Mouse (Mus musculus): ENCODE measurements around the gene Slc5a2. TPM values are rescaled to one million over a fixed set of nuclear protein-coding genes. Genes with fewer than 3 reads are reported as not detected.

Gene Slc5a2
- polyA plus RNA-seq, 1 experiment from 2014 or later: not detected

- no peak for ATAC-seq
- no peaks in the 10 kb centered on the region for H3K4me1 ChIP-seq (replicated peaks)
- H3K4me3 ChIP-seq (replicated peaks): no peak overlapping the region
- no peaks in the 10 kb centered on the region for H3K9me3 ChIP-seq
- H3K9ac ChIP-seq (replicated peaks): no peak overlapping the region
- 83% methylated on average over 7 of the region's 7 CpGs for WGBS
- H3K36me3 ChIP-seq: no peaks in the 10 kb centered on the region
- H3K27ac ChIP-seq: no peak overlapping the region
- H3K27me3 ChIP-seq: no peaks in the 10 kb centered on the region
- H3K4me2 ChIP-seq (replicated peaks): no peak overlapping the region
Measured at GRCm38 (mm10) chr7:128321260-128321659, 55.8 kb downstream of the Slc5a2 start.

Small RNA genes lying within 50 kb of the gene (microRNA-seq; reads per million reads assigned to microRNA genes)
- 1.0 reads per million for gene Mir3103

Other genes starting within 250 kb of the Slc5a2 start
- gene Itgam, start 203.0 kb upstream of the Slc5a2 start, polyA plus RNA-seq (2015; fragmentation: Nextera tagmentation; extraction: Ambion mirVana): 0.58 and 0.71 TPM in 2 replicates
- gene Gm49368, start 203.0 kb upstream of the Slc5a2 start, polyA plus RNA-seq (2015; fragmentation: Nextera tagmentation; extraction: Ambion mirVana): not detected in 2 replicates
- gene Itgax, start 136.1 kb upstream of the Slc5a2 start, polyA plus RNA-seq (2015; fragmentation: Nextera tagmentation; extraction: Ambion mirVana): 0.07 TPM in 1 of 2 replicates, not detected in the other
- 0.05 TPM in 1 of 2 replicates, not detected in the other for gene Itgad, start 111.3 kb upstream of the Slc5a2 start, polyA plus RNA-seq (2015; fragmentation: Nextera tagmentation; extraction: Ambion mirVana)
- gene Cox6a2, start 59.3 kb upstream of the Slc5a2 start, polyA plus RNA-seq (2015; fragmentation: Nextera tagmentation; extraction: Ambion mirVana): not detected in 2 replicates
- 12.5 and 13.9 TPM in 2 replicates for gene Armc5, start 28.3 kb upstream of the Slc5a2 start, polyA plus RNA-seq (2015; fragmentation: Nextera tagmentation; extraction: Ambion mirVana)
- 11.0 and 11.5 TPM in 2 replicates for gene 9130023H24Rik, start 27.6 kb upstream of the Slc5a2 start, polyA plus RNA-seq (2015; fragmentation: Nextera tagmentation; extraction: Ambion mirVana)
- gene Tgfb1i1, start 18.8 kb upstream of the Slc5a2 start, polyA plus RNA-seq (2015; fragmentation: Nextera tagmentation; extraction: Ambion mirVana): 21.7 and 23.0 TPM in 2 replicates
- gene BC017158, start 32.5 kb downstream of the Slc5a2 start, polyA plus RNA-seq (2015; fragmentation: Nextera tagmentation; extraction: Ambion mirVana): 17.5 and 17.7 TPM in 2 replicates
- 26.1 and 29.6 TPM in 2 replicates for gene Rgs10, start 153.1 kb downstream of the Slc5a2 start, polyA plus RNA-seq (2015; fragmentation: Nextera tagmentation; extraction: Ambion mirVana)
- 37.3 and 40.1 TPM in 2 replicates for gene Tial1, start 196.1 kb downstream of the Slc5a2 start, polyA plus RNA-seq (2015; fragmentation: Nextera tagmentation; extraction: Ambion mirVana)